Mouse (Mus musculus): Measurements from ENCODE around the gene Csgalnact2. TPM values are rescaled to one million over a fixed set of nuclear protein-coding genes. Genes with fewer than 3 reads are reported as not detected.

The Csgalnact2 gene
- polyA plus RNA-seq, 1 experiment from 2014 or later = 15.3 TPM

DNA sequence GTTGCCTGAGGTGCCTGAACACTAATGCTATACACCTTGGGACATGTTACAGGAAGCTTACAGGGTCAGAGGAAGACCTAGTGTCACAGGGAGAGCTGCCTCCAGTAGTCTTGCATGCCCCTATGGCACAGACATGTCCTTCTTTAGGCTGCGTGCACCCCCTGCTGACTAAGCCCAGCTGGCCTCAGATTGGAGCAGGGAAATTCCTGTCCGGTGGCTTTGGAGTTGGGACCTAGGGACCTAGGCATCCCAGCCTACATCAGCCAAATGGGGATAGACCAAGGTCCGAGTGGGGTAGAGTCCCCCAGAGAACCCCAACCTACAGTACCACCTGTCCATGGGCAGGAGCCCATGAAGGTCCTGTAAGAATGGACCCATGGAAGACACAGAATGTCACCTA lies 56.6 kb downstream of the Csgalnact2 start:
- WGBS = 77% methylated on average over 3 of the region's 3 CpGs
- Histone ChIP-seq H3K9me3 (no peaks in the 10 kb centered on the region), H3K4me2 (replicated peaks) (no peak overlapping the region), H3K27ac (no peak overlapping the region), H3K4me3 (no peak overlapping the region), H3K27me3 (peaks cover 8% of the 10 kb centered on the region; the same call in 1 of the 2 replicates), H3K36me3 (no peaks in the 10 kb centered on the region), H3K9ac (no peak overlapping the region), H3K4me1 (no peaks in the 10 kb centered on the region)
- no peak for ATAC-seq (ENCODE audit: low FRiP score, low read depth)

DNA sequence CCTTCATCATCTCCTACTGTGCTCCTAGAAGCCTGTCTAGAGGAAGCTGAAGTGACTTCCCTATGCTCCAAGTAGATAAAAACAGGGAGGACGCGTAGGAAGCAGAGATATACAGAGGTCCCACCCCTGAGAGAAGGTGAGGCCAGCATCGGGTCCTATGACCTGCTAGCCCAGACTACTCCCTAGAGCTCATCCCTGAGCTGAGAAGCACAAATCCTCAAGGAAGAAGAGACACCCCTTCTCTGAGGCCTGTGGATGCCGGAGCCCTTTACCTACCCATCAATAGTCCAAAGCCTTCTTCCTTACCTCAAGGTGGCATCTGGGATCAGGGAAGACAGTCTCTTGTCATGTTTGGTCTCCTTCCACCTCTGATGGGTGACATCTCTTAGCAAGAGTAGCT lies 58.2 kb downstream of the Csgalnact2 start:
- ATAC-seq (ENCODE audit: low FRiP score, low read depth) = no peak
- Histone ChIP-seq H3K27ac (no peak overlapping the region), H3K4me3 (no peak overlapping the region), H3K9ac (no peak overlapping the region), H3K27me3 (peaks cover 8% of the 10 kb centered on the region; the same call in 1 of the 2 replicates), H3K4me1 (no peaks in the 10 kb centered on the region), H3K36me3 (no peaks in the 10 kb centered on the region), H3K4me2 (replicated peaks) (no peak overlapping the region), H3K9me3 (no peaks in the 10 kb centered on the region)
- WGBS = 92% methylated on average over 4 of the region's 4 CpGs

DNA sequence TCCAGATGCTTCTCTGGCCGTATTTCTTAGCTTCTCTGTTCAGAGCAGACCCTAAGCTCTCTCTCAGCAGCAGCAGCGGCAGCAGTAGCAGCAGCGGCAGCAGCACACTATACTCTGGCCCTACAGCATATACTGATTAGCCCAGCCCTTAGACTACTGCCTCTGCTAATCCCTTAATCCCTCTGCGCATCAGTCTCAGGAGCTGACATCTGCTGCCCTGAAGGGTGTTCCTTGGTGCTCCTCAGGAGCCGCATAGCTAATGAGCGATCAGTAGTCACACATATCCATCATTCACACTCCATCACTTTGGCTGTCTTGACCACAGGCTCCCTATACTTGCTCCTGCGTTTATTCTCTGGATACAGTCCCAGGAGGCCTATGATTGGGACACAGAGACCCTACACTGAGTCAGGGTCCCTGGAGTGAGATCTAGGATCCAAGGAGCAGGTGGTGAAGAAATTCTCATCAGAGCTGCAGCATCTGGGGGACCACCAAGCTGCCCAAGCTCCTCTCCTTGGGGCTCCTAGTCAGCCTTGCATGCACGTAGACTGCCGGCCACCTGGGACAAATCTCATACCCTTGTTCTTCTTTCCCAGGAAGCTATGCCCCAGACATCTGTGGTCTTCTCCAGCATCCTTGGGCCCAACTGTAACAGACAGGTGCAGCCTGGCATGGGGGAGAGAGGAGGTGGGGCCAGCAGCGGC lies 59.0 kb downstream of the Csgalnact2 start:
- 52% methylated on average over 10 of the region's 10 CpGs for WGBS
- Histone ChIP-seq H3K9me3 (no peaks in the 10 kb centered on the region), H3K27ac (no peak overlapping the region), H3K4me3 (no peak overlapping the region), H3K4me2 (replicated peaks) (no peak overlapping the region), H3K9ac (no peak overlapping the region), H3K4me1 (no peaks in the 10 kb centered on the region), H3K36me3 (no peaks in the 10 kb centered on the region), H3K27me3 (peaks cover 8% of the 10 kb centered on the region)
- ATAC-seq (ENCODE audit: low FRiP score, low read depth) = no peak

DNA sequence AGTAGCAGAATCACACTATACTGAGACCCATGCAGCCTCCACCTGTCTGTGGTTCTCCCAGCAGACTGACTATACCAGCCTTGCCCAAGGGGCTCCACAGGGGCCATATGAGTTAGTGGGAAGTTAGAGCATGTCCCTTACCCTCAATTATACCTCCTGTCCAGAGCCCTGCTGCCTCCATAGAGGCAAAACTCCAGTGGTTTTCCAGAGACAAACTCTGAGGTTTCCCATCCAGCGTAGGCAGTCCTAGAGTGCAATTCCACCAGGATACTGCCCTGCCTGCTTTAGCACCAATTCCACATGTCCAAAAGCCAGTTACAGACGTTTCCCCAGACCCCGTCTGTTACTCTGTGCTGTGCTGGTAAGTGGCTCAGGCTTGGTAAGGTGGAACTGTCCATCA lies 59.6 kb downstream of the Csgalnact2 start:
- H3K36me3 ChIP-seq = no peaks in the 10 kb centered on the region
- H3K27me3 ChIP-seq = peaks cover 8% of the 10 kb centered on the region
- no peak overlapping the region for H3K4me2 ChIP-seq (replicated peaks)
- no peak overlapping the region for H3K27ac ChIP-seq
- peaks cover 3% of the 10 kb centered on the region; the same call in 1 of the 2 replicates for H3K4me1 ChIP-seq
- H3K4me3 ChIP-seq = no peak overlapping the region
- H3K9me3 ChIP-seq = no peaks in the 10 kb centered on the region
- ATAC-seq (ENCODE audit: low FRiP score, low read depth) = no peak
- no peak overlapping the region for H3K9ac ChIP-seq
- 48% methylated on average over 3 of the region's 3 CpGs for WGBS

DNA sequence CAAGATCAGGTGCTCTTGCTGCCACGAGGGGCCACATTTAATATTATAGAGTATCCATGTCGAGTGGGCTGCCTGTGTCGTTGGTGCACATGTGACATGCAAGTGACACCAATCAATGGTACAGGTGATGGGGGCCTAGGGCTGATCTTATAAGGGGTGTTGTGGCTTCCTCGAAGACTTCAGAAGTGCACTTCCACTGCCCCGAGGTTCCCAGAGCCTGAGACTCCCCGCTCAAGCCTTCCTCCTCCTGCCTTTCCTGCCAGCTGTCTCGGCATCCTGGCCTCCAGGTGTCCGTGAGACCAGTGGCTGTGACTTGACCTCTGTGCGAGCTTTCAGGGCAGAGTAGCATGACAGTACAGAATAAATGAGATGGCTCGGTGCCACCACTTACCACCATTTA lies 60.2 kb downstream of the Csgalnact2 start:
- Histone ChIP-seq H3K9me3 (no peaks in the 10 kb centered on the region), H3K4me3 (no peak overlapping the region), H3K27ac (no peak overlapping the region), H3K9ac (no peak overlapping the region), H3K36me3 (no peaks in the 10 kb centered on the region), H3K4me2 (replicated peaks) (no peak overlapping the region), H3K27me3 (peaks cover 8% of the 10 kb centered on the region), H3K4me1 (peaks cover 8% of the 10 kb centered on the region; the same call in 1 of the 2 replicates)
- no peak for ATAC-seq (ENCODE audit: low FRiP score, low read depth)
- WGBS = 55% methylated on average over 10 of the region's 10 CpGs

DNA sequence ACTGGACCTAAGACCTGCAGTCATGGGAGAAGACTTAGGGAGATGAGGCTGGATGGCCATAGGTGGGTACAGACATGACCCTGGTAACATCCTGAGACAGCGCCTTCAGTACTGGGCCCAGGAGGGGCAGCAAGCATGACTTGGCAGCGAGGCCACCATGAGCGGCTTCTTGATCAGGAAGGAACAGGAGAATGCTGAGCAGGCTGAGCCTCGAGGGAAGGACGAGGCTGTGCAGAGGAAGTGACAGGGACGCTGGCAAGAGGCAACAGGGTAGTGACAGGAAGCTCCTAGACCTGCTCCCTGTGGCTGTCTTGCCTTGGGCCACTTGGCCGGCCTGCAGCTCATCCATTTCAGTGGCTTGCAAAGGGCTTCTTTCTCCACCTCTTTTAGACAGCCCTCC lies 61.5 kb downstream of the Csgalnact2 start:
- H3K9ac ChIP-seq = no peak overlapping the region
- peaks cover 8% of the 10 kb centered on the region for H3K27me3 ChIP-seq
- no peak for ATAC-seq (ENCODE audit: low FRiP score, low read depth)
- H3K4me2 ChIP-seq (replicated peaks) = no peak overlapping the region
- peaks cover 8% of the 10 kb centered on the region; the same call in 1 of the 2 replicates for H3K4me1 ChIP-seq
- no peaks in the 10 kb centered on the region for H3K36me3 ChIP-seq
- WGBS = 81% methylated on average over 7 of the region's 7 CpGs
- no peaks in the 10 kb centered on the region for H3K9me3 ChIP-seq
- no peak overlapping the region for H3K4me3 ChIP-seq
- H3K27ac ChIP-seq = no peak overlapping the region

DNA sequence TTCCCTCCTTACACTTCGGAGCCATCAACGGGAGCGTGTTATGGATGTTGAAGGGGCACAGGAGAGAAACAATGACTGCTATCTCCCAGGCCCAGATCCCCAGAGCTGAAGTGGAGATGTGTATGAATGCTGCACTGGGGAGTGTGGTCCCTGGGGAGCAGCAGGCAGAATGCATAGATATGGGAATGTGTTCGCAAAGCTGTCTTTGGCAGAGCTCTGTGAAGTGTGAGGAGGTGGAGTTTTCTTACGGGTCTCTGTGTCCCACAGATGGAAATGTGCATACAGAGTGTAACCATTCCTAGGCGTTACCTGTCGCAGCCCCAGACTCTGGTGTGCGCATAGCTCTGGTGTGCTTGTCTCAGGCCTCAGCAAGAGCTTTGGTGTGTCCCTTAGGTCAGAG lies 62.2 kb downstream of the Csgalnact2 start:
- no peaks in the 10 kb centered on the region for H3K9me3 ChIP-seq
- peaks cover 8% of the 10 kb centered on the region; the same call in 1 of the 2 replicates for H3K4me1 ChIP-seq
- no peak for ATAC-seq (ENCODE audit: low FRiP score, low read depth)
- no peak overlapping the region for H3K9ac ChIP-seq
- peaks cover 8% of the 10 kb centered on the region for H3K27me3 ChIP-seq
- 80% methylated on average over 8 of the region's 8 CpGs for WGBS
- H3K4me2 ChIP-seq (replicated peaks) = no peak overlapping the region
- H3K27ac ChIP-seq = no peak overlapping the region
- no peak overlapping the region for H3K4me3 ChIP-seq
- H3K36me3 ChIP-seq = no peaks in the 10 kb centered on the region

DNA sequence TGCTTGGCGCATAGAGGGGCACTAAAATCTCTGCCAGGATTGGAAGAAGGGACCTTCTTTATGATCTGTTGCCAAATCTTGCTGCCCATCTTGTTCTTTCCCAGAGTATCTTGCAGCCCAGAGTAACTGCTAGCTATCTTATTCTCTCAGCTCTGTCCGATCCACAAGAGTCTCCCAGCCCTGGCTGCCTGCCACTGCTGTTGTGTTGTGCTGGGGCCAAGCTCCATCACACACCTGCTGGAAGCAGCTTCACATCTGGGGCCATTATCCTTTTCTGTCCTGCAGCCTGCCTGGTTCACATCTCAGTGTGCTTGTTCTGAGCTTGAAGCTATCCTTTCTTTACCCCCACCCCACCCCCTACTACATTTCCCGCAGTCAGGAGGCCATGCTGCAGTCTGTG lies 62.7 kb downstream of the Csgalnact2 start:
- peaks cover 8% of the 10 kb centered on the region; the same call in 1 of the 2 replicates for H3K4me1 ChIP-seq
- no peak overlapping the region for H3K27ac ChIP-seq
- peaks cover 8% of the 10 kb centered on the region for H3K27me3 ChIP-seq
- H3K9ac ChIP-seq = no peak overlapping the region
- H3K36me3 ChIP-seq = no peaks in the 10 kb centered on the region
- WGBS = 74% methylated on average over 3 of the region's 3 CpGs
- H3K4me2 ChIP-seq (replicated peaks) = no peak overlapping the region
- no peaks in the 10 kb centered on the region for H3K9me3 ChIP-seq
- ATAC-seq (ENCODE audit: low FRiP score, low read depth) = peak; percentile 17; the same call in 1 of the 2 replicates
- no peak overlapping the region for H3K4me3 ChIP-seq

DNA sequence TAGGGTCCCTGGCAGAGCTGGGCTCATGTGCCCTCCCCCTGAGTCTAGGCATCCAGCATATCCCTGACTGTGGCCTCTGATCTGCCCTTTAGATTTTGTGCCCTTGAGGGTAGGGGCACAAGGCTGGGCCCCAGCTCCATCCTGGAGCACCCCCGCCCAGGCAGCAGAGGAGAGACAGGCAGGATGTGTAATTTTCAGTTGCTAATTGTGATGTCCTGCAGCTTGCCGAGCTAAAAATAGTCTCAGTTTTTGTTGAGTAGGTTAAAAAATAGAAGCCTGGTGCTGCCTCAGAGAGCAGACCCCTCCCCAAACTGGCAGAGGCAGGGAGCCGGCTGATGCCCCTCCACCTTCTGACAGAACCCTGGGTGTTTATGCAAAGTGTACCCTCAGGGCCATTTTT lies 64.8 kb downstream of the Csgalnact2 start:
- Histone ChIP-seq H3K27me3 (no peaks in the 10 kb centered on the region; the same call in 1 of the 2 replicates), H3K9ac (peak overlapping the region; percentile 39; the same call in 1 of the 2 replicates), H3K4me2 (replicated peaks) (no peak overlapping the region), H3K36me3 (no peaks in the 10 kb centered on the region), H3K4me1 (peaks cover 8% of the 10 kb centered on the region; the same call in 1 of the 2 replicates), H3K27ac (no peak overlapping the region), H3K9me3 (no peaks in the 10 kb centered on the region), H3K4me3 (no peak overlapping the region)
- WGBS = 65% methylated on average over 3 of the region's 3 CpGs
- no peak for ATAC-seq (ENCODE audit: low FRiP score, low read depth)

DNA sequence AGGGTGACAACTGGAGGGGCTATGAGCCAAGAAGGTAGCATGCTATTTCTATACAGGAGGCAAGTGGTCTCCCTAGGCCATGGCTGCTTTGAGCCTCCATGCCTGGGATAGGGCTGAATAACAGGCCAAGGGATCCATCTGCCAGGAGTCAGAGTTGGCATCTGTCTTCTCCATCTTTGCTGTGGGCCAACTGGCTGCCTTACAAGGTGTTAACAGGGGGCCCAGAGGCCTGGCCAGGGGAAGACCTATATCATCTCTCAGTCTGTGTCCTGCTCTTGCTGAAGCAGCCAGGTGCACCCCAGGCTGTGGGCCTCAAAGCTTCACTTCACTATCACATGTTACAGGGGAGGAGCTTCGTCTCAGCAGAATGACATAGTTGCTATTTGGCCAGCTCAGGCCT lies 66.8 kb downstream of the Csgalnact2 start:
- Histone ChIP-seq H3K4me3 (no peak overlapping the region), H3K9me3 (no peaks in the 10 kb centered on the region)

DNA sequence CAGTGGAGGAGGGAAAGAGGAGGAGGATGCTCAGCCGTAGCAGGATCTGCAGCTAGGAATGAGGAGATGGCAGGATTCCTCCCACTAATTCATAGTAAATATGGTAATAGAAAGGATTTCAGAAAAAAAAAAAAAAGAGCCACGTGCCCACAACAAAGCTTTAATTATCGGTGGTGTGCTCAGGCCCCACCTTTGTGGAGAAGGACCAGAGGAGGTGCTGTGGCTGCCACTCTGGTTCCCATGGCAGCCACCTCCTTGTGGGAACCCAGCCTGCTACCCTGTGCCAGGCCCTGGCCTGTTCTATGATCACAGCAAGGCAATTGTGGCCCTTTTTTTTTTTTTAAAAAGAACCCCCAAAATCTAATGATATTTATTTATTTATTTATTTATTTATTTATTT lies 67.5 kb downstream of the Csgalnact2 start:
- H3K4me1 ChIP-seq = peaks cover 14% of the 10 kb centered on the region
- no peaks in the 10 kb centered on the region for H3K36me3 ChIP-seq
- no peak overlapping the region for H3K4me2 ChIP-seq (replicated peaks)
- H3K27ac ChIP-seq = no peak overlapping the region
- ATAC-seq (ENCODE audit: low FRiP score, low read depth) = no peak
- no peaks in the 10 kb centered on the region for H3K9me3 ChIP-seq
- no peak overlapping the region for H3K4me3 ChIP-seq
- 66% methylated on average over 3 of the region's 3 CpGs for WGBS
- no peak overlapping the region for H3K9ac ChIP-seq
- H3K27me3 ChIP-seq = peaks cover 23% of the 10 kb centered on the region

More for the DNA sequence above, 66.8 kb downstream of the Csgalnact2 start:
- Histone ChIP-seq H3K4me1 (peaks cover 8% of the 10 kb centered on the region; the same call in 1 of the 2 replicates), H3K36me3 (no peaks in the 10 kb centered on the region), H3K27me3 (peaks cover 15% of the 10 kb centered on the region), H3K9ac (no peak overlapping the region), H3K27ac (no peak overlapping the region), H3K4me2 (replicated peaks) (no peak overlapping the region)
- no peak for ATAC-seq (ENCODE audit: low FRiP score, low read depth)
- 79% methylated on average over 1 of the region's 1 CpGs for WGBS

DNA sequence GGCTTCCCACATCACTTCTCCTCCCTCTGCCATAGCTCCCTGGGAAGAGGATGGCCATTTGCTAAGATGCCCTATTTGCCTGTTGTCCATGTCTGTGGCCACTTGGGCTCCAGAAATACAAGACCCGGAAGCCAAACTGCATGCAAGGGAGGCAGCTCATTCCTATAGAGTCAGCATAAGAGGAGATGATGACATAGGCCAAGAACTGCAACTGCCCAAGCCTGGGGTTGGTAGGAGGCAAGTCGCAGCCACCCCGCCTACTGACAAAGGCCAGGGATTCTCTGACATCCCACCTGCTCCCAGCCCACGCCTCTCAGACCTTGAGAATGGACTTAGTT lies 68.0 kb downstream of the Csgalnact2 start:
- H3K4me2 ChIP-seq (replicated peaks) = no peak overlapping the region
- 89% methylated on average over 4 of the region's 4 CpGs for WGBS
- H3K9ac ChIP-seq = no peak overlapping the region
- H3K9me3 ChIP-seq = no peaks in the 10 kb centered on the region
- H3K27me3 ChIP-seq = peaks cover 27% of the 10 kb centered on the region
- no peak overlapping the region for H3K27ac ChIP-seq
- peaks cover 18% of the 10 kb centered on the region for H3K4me1 ChIP-seq
- no peak for ATAC-seq (ENCODE audit: low FRiP score, low read depth)
- H3K4me3 ChIP-seq = no peak overlapping the region
- H3K36me3 ChIP-seq = no peaks in the 10 kb centered on the region

Data from limb, embryonic 13.5 days (tissue).